Mouse (Mus musculus): ENCODE data around the gene Gm27021.

The Gm27021 gene

GRCm38 (mm10) chr8:120667561-120668373, at the start of gene Gm27021, which contains the start of gene Cox4i1:
Gm27021 (minus strand) TSS chr8:120668079.
Cox4i1 (plus strand) TSS chr8:120668222.
- DNase-seq, result peak; percentile 89

DNA sequence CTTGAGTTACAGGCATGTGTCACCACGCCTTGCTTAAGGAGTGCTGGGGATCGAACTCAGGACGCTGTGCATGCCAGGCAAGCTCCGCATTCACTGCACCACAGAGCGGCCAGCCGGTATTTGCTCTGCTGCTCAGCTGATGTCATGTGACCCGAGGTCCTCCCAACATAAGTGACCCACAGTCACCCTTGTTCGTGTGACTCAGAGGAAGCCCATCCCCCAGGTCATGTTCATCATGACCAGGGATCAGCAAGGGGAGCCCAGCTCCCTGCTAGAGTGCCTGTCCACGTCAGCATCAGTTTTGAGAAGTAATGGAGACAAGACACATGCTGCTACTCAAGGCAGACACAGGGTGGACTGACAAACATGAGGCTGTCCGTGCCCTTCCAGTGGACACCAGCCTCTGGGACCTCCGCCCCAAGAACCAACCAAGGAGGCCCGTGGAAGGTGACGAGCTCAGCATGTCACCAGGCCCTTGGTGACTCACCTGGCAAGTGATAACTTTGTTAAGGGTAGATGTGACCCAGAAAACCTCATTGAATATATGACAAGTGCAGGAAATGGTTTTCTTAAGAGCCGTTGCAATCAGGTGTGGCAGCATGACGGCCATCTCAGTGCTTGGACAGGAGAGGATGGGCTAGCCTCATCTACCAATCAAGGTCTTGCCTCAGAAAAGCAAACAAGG, 48.3 kb upstream of the Gm27021 start:
- DNase-seq, result no peak

DNA sequence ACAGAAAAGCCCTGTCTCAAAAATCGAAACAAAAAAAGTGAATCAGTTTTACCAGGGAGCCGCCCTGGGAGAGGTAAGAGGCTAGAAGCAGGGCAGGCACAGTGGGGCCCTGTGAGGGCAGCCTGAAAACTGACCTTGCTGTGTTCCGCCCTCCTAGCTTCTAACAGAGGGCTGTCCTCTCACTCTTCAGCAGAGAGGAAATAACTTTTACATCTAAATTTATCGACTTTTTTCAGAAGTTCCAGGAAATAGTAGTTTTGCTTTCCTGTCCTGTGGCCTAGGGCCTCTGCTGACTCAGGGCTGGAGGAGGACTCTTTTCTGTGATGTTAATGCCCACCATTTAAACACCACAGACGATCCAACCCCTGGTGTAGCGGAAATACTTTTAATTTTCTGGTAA, 47.3 kb upstream of the Gm27021 start:
- DNase-seq, result no peak

DNA sequence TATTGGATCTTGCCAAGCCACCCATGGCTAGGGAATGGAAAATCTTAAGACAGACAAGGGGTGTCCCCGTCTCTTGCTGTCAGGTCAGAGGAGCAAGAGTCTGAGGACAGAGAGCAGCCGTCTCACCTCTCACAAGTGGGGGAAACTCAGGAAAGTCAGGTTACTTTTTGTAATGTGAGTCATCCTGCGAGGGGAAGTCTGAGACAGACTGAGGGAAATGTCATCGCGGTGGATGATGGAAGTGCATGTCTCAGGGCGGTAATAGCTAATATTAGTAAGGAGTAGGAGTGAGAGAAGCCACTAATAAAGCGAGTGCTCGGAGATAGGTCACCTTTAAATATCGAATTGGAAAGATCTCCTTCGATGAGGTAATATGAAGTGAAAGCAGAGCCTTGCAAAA, 41.3 kb upstream of the Gm27021 start:
- DNase-seq, result no peak

GRCm38 (mm10) chr8:120706193-120706592, 38.3 kb upstream of the Gm27021 start:
- DNase-seq, result no peak

DNA sequence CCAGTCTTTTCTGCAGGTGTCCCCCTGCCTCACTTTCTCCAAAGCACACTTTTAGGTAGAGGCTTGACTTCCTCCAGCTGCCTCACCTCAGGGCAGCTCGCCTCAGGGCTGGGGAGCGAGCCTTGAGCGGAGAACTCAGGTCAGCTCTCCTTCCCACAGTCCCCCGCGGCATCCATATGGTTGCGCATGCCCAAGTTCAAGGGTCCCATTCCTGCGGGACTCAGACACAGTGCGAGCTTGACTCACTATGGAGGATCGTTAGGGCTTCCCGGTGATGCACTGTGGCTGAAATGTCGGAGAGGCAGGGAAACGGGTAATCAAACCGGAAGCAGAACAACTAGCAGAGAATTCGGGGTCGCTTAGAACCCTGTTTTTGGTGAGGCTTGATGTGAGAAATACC, 37.3 kb upstream of the Gm27021 start:
- no peak for DNase-seq

- DNase-seq, result no peak
Measured at GRCm38 (mm10) chr8:120704203-120704602, 36.3 kb upstream of the Gm27021 start.

GRCm38 (mm10) chr8:120701758-120702465, 34.0 kb upstream of the Gm27021 start:
- peak; percentile 12 for DNase-seq

DNA sequence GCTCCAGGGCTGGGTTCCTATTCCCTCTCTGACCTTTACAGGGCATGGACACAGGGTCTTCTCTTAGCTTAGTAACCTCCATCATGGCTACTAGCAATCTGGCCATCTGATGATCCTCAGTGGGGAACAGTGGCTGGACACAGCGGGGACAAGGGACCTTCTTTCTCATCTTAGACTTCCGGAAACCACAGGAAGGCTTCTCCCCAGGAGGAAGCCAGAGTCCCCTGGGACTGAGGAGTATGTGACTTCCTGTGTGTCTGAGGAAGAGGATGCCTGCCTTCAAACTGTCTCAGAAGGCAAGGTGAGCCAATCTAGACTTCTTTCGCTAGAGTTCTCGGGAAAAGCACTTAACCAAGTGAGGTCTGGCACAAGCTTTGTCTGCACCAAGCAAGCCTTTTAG, 32.2 kb upstream of the Gm27021 start:
- DNase-seq, result no peak

GRCm38 (mm10) chr8:120699565-120699964, 31.7 kb upstream of the Gm27021 start:
- no peak for DNase-seq

DNA sequence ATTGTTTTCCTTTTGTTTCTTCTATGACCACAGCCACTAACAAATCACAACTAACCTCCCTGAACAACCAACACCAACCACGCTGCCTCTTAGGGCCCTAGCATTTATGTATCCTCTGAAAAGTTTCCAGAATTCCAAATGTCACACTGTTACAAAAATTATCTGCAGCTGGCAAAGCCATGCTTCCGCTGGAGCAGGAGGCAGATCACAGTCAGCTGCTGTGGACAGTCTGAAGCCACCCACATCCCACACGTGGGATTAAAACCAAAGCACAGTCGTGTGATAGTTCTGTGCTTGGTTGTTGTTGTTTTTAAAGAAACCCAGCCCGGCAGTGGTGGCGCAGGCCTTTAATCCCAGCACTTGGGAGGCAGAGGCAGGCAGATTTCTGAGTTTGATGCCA, 31.2 kb upstream of the Gm27021 start:
- DNase-seq, result no peak

GRCm38 (mm10) chr8:120698426-120698825, 30.5 kb upstream of the Gm27021 start:
- DNase-seq, result no peak

DNA sequence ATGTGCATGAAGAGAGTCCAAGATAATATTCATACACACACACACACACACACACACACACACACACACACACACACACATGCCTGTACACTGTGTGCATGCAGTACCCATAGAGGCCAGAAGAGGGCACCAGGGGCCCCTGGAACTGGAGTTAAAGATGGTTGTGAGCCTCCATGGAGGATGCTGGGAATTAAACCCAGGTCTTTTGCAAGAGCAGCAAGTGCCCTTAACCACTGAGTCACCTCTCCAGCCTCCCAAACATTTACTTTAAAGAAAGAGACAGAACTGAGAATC, 30.0 kb upstream of the Gm27021 start:
- no peak for DNase-seq

DNA sequence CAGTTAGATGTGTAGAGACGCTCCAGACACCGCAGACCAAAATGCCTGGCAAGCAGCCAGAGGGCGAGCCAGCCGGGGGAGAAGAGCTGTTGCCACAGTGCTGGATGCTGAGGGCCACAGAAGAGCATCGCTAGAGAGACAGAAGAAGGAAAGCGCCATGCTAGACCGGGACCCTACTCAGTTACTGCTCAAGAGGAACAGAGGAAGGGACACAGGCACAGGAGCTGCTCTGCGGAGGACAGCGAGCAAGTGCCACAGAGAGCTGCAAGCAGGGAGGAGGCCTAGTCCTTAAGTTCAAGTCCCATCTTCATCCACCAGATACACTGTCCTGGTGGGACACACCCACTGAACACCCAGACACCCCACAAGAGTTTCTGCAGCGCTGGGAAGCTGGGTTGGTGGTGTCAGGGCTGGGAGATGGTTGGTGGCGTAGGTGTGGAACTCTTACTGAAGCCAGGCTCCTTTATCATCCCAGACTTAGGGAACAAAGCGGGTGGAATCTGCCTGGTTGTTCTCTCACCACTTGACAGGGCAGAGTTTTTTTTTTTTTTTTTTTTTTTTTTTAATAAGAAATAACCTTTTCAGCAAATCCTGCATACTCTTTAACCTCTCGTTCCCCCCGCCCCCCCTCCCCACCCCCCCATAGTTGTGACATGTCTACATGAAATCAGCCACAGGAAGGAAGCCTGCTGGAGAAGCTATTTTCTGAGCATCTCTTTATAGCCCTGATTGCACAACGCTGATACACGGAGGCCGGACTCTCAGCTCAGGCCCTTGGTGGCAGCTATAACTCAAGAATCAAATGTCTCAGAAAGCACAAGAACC, 29.5 kb upstream of the Gm27021 start:
- no peak for DNase-seq

DNA sequence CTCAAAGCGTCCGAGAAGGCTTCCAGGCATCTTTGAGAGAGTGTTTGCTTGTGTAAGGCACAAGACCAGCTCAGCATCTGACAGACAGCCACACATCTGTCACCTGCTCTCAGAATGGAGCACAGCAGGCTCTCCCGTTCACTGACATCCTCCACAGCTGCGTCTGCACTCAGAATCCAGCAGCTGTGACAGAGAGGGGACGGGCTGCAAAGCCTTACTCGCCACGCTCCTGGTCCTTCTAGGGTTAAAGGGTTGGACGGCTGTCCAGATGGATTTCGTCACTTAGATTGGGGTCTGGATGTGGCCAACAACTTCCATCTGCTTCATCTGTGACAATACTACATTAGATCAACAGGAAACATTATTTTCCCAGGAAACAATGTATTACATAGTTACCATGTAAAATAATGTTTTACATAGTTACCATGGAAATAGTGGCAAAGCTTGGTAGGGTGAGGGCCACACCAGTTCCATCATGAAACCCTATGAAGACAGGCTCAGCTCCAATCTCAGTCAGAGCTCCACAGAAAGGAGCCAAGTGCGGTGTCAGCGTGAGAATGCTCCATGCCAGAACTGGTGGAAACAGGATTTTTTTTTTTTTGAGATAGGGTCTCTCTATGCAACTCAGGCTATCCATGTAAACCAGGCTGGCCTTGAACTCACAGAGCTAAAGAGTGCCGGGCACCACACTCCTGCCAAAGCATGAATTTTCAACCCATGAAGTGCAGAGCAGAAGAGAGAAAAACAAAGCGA, 28.7 kb upstream of the Gm27021 start:
- DNase-seq, result no peak

DNA sequence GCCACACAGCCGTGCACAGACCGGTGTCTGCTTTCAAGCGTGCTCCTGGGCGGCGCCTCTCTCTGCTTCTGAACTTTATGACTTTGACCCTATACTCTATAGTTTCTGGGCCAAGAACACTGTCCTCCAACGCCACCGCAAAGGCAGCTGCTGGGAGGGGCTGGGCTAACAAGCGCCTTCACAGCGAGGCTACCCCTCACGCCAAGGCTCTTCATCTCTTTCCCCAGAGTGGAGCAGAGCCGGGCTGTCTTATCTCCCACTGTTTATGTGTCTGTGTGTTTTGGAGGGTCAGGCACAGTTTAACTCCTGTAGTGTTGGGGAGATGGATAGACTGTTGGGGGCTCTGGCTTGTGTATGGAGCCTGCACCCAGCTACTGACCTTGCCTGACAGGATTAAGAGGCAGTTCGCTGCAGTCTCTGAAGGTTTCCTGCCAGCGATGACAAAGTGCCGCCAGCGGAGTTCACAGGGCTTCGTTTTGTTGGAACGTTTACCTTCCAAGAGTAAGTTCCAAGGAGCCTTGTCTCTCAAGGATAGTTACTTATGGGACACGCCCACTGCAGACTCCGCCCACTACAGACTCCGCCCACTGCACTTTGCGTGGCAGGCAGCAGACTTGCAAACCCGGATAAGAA, 26.1 kb upstream of the Gm27021 start:
- no peak for DNase-seq

DNA sequence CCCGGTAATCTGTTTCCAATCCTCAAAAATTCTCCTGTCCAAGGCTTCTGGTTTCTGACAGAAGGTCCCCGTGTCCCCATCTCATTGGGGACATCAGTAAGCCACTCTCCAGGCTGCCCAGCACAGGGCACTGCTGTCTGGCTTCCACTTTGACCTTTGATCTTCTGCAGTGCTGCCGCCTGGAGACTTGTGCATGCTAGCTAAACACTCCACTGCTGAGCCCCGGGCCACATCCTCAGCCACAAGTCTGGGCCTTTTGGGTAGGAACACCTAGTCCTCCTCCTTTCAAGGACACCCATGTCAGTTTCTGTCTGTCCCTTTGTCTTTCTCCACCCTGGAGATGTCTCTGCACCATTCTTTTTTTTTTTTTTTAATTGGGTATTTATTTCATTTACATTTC, 25.1 kb upstream of the Gm27021 start:
- DNase-seq, result no peak

- DNase-seq, result no peak
Measured at GRCm38 (mm10) chr8:120688511-120688910, 20.6 kb upstream of the Gm27021 start.

GRCm38 (mm10) chr8:120687786-120688185, 19.9 kb upstream of the Gm27021 start:
- no peak for DNase-seq

DNA sequence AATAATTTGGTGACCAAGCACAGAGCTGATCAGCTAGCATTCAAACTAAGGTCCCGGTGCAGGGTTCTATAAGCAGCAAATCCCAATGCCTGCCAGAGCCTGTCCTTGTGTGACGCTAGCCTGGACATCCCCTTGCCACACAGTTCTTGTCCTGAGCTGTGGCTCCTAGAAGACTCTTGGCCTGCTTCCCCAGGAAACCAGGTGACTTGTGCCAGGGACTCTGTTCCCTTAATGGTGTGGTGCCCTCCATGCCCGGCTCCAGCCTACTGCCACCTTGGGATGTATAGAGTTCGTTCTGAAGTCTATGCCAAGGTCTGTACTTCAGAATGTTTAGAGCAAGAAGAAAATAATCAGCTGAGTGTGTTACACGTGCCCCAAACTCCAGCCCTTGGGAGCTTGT, 18.7 kb upstream of the Gm27021 start:
- no peak for DNase-seq

DNA sequence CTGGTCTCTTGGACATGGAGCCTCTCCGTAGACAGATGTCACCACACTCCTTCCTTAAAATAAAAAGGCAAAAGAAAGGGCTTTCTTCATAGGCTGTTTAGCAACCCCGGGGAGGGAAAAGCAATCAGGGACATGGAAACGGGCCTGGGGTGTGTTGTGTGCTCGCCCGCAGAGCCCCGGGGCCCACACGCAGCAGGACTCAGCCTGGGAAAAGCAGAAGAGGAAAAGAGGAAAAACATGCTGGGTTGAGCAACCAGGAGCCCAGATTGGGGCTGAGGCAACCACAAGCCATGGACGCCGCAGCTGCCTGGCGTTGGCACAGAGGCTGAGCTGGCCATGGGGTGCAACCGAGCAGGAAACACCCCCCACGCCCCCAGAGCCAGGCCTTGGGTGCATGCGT, 18.2 kb upstream of the Gm27021 start:
- no peak for DNase-seq

- DNase-seq, result no peak
Measured at GRCm38 (mm10) chr8:120685591-120685990, 17.7 kb upstream of the Gm27021 start.

Measured in cerebellum, adult 9-10 months (tissue).